Mouse (Mus musculus) T-cell, adult 2 months (primary cell): ENCODE measurements at regions not wholly inside any gene's neighbourhood (a gene's known extent, or its start where the extent isn't known, plus 50 kb on each side); places are given as distances from the start of the nearest gene placed in this dataset.

Experiments used
- DNase-seq: peaks from one replicate; pipeline ENCODE4 v3.0.0; 2022; ENCODE audit warnings: low spot score

DNA sequence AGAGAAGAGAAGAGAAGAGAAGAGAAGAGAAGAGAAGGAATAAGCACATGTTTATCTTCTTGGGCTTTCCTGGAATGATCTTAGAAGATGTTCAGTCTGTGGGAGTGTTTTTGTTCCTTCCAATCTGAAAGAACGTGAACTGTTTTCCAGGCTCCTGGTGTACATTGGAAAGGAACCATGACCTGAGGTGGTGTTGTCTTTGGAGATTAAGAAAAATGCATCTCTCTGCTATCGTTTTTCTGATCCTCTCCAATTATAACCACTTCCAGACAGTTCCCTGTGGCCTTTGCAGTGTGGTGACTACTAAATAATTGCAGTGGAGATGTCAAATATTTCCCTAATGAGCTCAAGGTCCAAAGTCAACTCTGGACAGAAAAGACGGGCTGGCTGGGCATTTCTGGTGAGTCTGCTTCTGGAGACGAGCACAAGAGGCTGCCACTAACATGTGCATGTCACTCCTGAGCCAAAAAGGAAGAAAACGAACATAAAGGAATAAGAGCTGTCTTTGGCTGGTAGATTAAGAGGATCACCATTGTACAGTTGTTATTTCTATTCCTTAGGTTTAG, 431.7 kb downstream of the Adgrl2 start:
- DNase-seq: no peak

GRCm38 (mm10) chr3:148555324-148555723, 435.0 kb downstream of the Adgrl2 start:
- DNase-seq: no peak

GRCm38 (mm10) chr3:148550716-148551115, 439.6 kb downstream of the Adgrl2 start:
- DNase-seq: no peak

DNA sequence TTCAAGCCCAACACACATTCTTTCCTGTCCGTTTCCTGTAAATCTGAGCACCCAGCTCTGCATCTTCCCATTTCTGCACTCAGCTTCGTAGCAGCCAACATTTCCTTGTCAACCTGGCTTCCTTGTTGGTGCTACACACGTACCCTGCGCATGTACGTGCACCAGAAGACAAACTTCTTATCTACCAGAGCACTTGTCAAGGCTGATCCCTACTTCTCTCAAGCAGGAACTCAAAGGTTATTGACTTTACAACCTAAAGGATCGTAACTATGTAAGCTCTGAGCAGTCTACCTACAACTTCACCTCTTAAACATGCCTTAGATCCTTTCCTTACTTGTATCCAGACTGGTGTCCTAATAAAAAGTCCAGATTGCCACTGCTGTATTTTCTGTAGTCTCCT, 445.4 kb downstream of the Adgrl2 start:
- no peak for DNase-seq

DNA sequence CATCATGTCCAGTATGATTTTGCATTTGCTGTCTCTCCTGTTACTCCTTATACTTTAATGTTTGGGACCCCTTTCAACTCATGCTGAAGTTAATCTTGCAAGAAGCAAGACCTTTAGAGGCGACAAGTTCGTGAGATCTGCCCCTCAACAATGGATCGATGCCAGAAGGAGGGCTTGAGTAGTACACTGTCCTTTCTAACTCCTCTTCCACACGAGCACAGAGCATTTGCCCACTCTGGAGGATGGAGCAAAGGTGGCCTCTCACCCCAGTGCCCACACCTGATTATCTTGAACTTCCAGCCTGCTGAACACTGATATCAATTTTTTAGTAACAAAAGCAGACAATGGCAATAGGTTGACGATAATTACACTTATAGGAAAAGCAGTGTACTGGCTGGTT, 448.1 kb downstream of the Adgrl2 start:
- no peak for DNase-seq

GRCm38 (mm10) chr3:148537669-148538271, 452.6 kb downstream of the Adgrl2 start:
- DNase-seq: no peak

DNA sequence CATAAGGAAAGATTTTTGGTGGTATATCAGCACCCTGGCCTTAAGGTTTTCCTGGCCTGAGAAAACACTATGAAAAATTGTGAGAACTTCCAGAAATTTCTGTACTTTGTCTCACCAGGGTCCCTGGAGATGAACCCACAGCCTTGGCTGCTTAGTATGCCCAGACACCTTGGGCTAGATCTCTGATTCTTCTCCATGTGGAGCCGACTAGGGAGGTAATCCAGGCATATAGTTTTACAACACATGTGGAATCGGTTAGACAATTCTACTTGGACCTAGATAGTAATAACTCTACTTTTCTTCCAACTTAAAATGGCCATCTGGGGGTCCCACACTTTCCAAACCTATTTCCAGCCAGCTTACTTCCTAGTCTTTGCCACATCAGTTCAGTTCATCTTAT, 460.5 kb downstream of the Adgrl2 start:
- DNase-seq: no peak

DNA sequence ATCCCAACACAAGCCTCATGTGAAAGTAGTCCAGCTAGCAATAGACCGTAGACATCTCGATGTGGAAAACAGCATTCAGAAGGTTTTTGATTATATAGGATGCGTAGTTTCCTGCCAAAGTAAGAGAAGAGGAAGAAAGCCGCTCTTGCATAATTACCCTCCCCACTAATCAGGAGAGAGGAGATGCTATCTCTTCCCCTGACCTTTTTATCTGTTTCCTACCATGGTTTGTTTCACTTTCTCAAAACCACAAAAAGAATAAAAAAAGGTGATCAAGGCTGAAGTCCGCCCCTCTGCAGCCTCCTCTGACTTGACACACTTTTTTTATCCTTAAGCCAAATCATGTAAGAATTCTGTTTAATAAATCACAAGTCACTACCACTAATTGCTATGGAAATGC, 480.0 kb downstream of the Adgrl2 start:
- no peak for DNase-seq

- no peak for DNase-seq
Observed at GRCm38 (mm10) chr3:148504928-148505327, 485.4 kb downstream of the Adgrl2 start.

GRCm38 (mm10) chr3:148503432-148503831, 486.9 kb downstream of the Adgrl2 start:
- no peak for DNase-seq

DNA sequence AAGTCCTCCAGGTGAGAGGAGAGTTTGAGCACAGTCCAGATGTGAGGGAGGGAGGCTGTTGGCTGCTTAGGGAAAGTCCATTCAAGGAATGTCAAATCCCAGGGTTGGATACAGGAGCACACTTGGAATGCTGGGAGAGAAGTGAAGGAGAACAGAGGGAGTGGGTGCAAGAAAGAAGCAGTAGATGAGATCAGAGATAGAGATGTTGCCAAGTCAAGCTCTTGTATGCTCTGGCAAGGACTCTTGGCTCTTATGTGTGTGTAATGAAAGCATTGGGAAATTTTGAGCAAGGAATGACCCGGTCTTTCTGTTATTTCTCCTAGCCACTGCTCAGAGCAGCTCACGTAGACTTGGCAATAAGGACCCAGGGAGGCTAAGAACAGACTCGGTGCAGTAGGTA, 488.6 kb downstream of the Adgrl2 start:
- no peak for DNase-seq

- DNase-seq: no peak
Observed at GRCm38 (mm10) chr3:148496672-148497071, 493.7 kb downstream of the Adgrl2 start.

GRCm38 (mm10) chr3:148491287-148491686, 499.1 kb downstream of the Adgrl2 start:
- no peak for DNase-seq

DNA sequence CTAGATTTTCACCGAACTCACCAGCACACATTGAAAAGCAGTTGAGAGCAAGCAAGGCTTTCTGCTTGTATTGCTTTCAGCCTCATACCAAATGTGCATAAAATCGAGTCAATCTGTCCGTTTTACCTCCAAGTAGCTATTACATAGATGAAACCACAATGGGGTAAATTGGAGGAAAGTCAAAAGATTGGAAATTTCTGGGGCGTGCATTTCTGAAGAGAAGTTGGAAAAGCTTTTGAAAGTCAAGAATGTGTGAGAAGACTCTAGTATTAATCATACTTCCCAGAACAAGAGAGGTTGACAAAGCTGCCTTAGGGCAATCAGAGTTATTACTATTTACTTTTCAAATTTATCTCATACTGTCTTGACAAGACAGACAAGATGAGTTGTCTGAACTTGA, 501.2 kb downstream of the Adgrl2 start:
- no peak for DNase-seq

DNA sequence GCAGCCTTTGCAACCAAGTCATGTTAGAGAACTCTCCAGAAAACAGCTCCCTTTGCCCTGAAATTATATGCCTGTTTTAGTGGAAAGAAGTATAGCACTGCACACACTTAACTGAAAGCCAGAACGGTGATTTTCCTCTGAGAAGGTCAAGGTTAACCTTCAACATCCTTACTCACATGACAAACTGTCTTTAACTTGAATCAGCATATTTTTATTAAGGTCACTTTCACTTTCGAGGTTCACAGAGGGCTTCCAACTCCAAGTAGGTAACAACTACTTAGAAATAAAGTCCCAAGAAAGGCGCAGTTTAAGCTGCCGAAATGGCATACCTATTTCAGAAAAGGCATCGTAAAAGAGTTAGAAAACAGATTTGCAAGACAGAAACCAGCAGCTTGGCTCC, 502.4 kb downstream of the Adgrl2 start:
- no peak for DNase-seq

DNA sequence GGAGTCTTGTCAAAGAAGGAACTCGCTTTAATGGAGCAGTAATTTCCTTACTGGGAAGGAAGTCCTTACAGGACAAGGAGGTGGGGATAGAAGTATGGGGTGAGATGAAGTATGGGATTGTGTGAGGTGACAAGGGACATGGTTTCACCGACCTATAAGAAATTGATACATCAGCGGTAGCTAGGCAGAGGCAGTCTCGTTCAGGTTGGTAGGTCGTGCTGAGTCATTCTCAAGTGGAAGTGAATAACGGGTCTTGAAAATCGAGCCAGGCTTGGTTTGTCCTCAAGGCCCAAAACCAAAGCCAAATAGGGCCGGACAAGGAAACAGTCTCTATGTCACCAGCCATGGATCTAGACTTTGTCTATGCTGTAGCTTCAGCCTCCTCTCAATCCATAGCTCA, 514.5 kb downstream of the Adgrl2 start:
- no peak for DNase-seq

- DNase-seq: no peak
Observed at GRCm38 (mm10) chr3:148472943-148473444, 517.4 kb downstream of the Adgrl2 start.

GRCm38 (mm10) chr3:148465456-148465855, 524.9 kb downstream of the Adgrl2 start:
- no peak for DNase-seq

GRCm38 (mm10) chr3:148462791-148463190, 527.6 kb downstream of the Adgrl2 start:
- no peak for DNase-seq

GRCm38 (mm10) chr3:148448888-148449287, 541.5 kb downstream of the Adgrl2 start:
- DNase-seq: no peak

- DNase-seq: no peak
Observed at GRCm38 (mm10) chr3:148448465-148448864, 541.9 kb downstream of the Adgrl2 start.

DNA sequence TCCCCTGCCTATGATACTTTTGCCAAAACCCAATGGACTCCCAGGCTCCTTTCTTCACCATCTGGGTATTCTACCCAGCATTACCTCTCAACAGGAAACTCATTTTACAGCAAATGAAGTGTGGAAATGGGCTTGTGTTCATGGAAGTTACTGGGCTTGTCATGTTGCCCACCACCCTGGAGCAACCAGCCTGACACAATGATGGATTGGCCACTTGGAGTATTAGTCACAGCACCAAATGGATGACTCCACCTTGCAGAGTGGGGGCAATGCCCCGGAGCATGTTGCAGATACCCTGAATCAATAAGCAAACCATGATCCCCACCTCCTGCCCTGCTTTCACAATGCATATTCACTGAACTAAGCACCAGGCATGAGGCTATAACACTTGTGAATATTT, 543.5 kb downstream of the Adgrl2 start:
- no peak for DNase-seq

- no peak for DNase-seq
Observed at GRCm38 (mm10) chr3:148443012-148443411, 547.3 kb downstream of the Adgrl2 start.

GRCm38 (mm10) chr3:148434033-148434432, 556.3 kb downstream of the Adgrl2 start:
- DNase-seq: no peak
